Mouse (Mus musculus): Measurements from ENCODE around the gene Stk32c.

GRCm38 (mm10) chr7:139252986-139253385 lies 39.9 kb upstream of the Stk32c start:
- TF ChIP-seq POLR2A (IDR thresholded peaks at IDR 0.05; ENCODE audit: control insufficient read depth, low read depth, low read length), result no peak
- TF ChIP-seq CTCF (IDR thresholded peaks at IDR 0.05; ENCODE audit: control insufficient read depth, insufficient read depth, insufficient replicate concordance, low read depth, low read length), result no peak
